Mouse (Mus musculus) inflammation-experienced regulatory T-cells, adult 6 months (primary cell): ENCODE measurements around the gene Sox6. TPM values are rescaled to one million over a fixed set of nuclear protein-coding genes. Genes with fewer than 3 reads are reported as not detected.

ENCODE experiments used
- ATAC-seq: one replicate; pipeline ENCODE4 v1.8.0; 2017
- polyA plus RNA-seq, 3 experiments: library from polyadenylated mRNA; unstranded; fragments of 100-300 nt; shearing (Covaris generic); gene quantifications; one replicate each; pipeline ENCODE4 v1.2.1; 2017

The Sox6 gene
- polyA plus RNA-seq, 3 experiments from 2014 or later, result not detected

DNA sequence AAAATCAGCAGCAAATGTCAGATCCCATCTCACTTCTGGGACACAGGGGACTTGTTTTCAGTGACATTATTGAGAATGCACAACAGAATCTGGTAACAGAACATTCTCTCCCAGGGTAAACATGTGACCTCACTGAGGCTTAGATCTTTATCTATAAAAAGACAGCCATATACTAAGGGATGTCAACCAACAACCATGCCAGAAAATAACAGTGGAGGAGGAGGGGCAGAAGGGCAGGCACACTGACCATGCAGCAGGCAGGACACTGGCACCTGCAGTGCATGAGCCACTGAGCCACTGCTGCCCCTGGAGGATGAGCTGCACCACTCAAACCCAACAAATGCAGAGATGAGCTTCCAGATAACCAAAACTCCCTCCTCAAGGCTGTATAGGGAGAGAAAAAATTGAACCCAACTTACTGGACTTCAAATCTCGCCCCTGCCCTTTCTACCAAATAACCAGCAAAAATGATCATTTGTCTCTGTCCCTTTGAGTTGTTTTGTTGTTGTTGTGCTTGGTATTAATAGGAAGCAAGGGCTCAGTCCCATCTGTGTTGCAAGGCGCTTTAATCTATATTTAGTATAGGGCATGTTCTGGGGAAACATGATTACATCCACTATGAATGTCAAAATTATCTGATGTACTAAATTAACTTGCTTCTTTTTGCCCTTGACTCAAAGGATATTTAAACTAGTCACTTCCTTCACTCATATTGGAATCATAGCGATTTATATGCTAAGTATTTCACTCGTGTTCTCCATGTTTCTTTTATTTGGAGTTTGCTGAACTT lies 492.8 kb downstream of the Sox6 start:
- no peak for ATAC-seq

DNA sequence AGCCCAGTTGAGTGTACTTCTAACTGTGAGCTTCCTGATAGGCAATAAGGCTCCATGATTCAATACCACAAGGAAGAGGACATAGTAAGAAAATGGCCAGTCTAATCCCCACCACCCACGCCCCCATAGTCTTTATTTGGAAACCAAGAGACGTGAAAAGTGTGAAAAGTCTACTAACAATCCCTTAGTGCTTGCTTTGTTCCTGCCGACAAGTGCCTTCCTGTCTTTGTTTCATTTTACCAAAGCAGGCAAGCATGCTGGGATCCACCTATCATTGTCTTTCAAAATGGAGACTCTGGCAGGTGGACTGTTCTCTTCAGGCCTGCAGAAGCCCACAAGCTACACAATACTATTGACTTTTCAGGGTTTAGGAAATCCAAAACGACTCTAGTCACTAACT lies 495.0 kb downstream of the Sox6 start:
- ATAC-seq, result no peak

DNA sequence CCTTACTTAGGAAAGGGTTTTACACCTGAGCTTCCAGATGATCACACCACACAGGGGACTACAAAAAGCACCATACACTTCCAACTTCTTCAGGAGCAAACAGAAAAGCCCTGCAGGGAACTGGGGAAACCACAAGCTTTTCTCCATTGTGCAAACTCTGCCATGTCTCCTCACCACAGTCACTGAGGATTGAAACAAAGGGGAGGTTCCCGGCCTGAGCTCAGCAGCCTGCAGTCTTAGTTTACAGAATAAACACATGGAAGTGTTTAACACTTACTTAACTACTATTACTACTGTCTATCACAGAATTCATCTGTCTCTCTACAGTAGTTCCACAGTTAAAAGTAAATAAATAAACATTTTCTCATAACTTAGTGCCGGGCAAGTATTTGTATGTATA lies 498.3 kb downstream of the Sox6 start:
- no peak for ATAC-seq

DNA sequence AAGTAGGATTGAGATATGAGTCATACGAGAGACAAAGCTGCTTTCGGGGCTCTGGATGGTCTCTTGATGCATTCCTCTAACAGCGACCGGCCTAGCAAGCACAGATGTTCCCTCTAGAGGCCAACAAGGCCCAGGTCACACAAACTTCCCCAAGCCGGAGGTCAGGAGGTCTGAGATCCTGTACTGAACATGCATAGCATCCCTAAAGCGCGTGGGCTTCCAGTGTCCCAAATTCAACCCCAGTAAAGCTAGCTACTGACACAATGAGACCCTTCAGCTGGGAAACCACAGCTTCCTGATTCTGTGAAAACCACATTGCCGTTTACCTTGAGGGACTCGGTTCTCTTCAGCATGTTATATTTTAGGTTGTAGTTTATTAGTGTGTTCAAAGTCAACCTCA lies 499.6 kb downstream of the Sox6 start:
- ATAC-seq, result no peak

DNA sequence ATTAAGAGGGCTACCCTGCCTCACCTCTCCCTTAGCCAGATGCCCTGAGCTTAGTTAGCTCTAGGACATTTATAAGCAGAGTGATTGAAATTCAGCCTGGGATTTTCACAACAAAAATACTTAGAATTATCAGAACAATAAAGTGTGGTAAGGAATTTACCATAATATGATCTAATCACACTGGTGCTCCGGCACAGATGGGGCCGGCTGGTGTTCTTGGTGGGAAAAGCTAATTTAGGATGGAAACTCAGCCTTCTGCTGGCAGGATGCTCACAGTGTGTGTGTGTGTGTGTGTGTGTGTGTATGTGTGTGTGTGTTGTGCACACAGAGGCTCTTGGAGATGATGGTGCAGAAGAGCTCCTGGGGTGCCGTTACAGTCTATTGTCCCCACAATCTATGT lies 501.0 kb downstream of the Sox6 start:
- ATAC-seq, result no peak

DNA sequence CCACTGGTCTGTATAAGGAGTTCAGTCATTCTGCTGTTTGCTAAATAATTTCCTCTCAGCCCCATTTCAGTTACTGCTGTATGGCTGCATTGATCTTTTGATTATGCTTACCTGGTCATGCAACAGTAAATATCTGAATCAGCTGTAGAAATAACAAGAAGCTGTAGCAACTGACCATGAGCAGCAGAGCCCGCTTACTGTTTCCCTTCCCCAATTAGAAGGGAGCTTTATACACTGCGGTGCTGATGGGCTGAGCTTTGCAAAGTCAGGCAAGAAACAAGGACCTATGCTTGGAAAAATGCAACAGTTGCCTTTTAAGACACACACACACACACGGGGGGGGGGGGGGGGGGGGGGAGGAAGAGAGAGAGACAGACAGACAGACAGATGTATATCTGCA lies 502.1 kb downstream of the Sox6 start:
- no peak for ATAC-seq

DNA sequence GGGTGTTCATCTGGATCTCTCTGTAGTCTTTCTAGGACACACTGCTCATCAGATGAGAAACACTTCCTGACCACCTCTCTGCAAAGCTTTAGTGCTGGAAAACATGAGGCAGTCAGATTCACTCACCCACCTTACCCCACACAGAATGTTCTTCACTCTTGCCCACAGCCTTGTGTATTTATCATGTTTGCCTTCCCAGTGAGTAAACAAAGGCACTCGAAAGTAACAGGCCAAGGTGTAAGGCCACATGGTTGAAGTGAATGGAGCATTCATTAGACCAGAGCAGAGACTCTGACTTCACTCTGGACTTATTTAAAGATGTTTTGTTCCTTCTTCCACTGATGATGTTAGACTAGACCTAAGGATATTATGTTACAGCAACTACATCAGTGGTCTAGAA lies 506.7 kb downstream of the Sox6 start:
- ATAC-seq, result no peak

DNA sequence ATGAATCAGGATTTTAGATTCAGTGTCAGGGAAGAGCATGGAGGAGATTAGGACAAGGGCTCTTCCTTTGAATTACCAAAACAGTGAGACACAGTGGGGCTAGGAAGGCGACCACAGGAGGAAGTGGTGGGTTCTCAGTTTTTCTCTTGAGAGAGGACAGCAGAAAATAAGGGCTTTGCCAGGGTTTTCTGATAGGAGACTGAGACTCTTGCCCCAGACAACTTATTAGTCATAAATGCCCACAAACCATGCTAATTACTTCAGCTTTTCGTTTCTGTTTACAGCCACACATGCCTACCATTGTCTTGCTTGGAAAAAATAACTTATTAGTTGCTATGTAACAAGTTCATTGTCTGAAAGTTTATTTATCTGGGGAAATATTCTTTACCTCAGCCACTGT lies 507.4 kb downstream of the Sox6 start:
- no peak for ATAC-seq

DNA sequence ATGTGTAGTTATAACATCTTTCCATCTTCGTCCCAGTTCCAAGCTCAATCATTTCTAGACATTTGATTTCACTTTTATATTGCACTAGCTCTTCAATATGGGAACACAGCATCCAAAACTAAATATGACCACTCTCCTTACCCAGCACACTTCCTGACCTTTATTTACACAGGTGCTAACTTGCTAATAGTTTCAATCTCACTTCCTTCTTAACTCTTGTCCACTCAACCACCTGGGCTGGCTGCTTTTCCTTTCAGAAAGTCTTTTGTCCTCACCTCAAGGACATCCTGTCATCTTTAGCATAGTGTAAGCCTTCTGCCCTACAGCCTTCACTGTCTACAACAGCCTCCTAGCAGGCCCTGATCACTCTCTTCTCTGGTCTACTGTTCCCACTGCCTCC lies 520.9 kb downstream of the Sox6 start:
- no peak for ATAC-seq

DNA sequence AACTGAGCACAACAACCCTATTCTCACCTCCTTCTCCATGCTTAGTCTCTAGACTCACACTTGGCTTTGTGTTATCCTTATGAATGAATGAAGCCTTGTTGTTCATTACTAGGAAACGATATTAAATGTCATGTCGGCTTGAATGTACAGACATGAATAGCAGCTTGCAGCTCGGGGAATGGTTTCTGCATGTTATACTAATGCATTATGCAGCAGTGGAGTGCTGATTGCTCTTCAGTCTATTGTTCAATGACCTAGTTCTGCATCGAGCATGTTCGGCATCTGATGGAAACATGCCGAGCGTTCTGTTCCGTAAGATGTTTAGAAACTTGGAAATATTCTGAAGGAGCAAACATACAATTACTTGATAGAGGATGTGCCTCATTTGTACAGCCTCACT lies 524.9 kb downstream of the Sox6 start:
- ATAC-seq, result no peak

DNA sequence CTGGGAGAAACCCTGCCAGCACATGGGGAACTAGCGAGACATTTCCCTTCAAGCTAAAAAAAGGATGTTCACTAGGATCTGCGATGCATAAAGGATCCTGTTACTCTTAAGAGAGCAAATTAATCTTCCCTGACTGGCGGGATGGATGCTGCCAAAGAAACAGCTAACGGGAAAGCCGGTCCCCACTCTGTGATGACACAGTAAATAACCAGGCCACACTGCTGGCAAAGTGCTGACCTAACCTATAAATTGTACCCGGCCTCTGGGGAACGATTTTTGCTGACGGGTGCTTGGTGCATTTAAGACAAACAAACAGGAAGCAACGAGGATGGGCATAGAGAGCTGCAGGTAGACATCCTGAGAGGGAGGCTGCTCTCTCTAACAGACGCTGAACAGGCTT lies 526.8 kb downstream of the Sox6 start:
- no peak for ATAC-seq

DNA sequence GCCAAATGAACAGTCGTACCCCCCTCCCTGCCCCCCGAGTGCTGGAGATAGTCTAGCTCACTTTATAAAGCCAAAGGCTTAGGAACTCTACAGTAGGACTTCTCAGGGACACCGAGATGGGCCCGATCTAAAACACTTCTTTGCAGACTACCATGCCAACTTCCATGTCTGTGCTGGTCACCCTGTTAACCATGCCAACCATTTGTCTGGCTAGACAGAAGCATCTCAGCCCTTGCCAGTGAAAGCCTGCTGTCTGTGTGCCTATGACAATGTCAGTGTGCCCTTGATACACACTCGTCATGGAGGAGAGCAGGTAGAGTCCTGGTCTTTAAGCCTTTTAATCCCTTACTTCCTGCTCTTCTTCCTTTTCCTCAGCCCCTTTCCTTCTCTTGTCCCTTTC lies 527.5 kb downstream of the Sox6 start:
- no peak for ATAC-seq

DNA sequence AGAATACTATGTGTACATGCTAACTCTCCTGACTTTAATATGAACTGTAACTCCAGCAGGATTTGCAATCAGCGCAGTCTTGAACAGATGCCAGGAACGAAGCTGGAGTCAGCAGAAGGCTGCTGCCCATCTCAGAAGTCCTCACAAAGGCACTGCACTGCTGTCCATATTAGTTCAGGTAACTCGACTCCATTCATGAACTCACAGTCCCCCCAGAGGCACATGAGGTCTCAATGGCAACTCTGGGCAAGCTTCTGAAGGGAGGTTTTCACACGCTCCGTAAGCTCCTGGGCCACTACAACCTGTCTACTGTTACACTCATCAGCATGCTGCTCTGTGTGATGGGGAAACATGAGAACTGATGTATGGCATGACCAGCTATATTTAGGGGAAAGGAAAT lies 528.6 kb downstream of the Sox6 start:
- no peak for ATAC-seq

DNA sequence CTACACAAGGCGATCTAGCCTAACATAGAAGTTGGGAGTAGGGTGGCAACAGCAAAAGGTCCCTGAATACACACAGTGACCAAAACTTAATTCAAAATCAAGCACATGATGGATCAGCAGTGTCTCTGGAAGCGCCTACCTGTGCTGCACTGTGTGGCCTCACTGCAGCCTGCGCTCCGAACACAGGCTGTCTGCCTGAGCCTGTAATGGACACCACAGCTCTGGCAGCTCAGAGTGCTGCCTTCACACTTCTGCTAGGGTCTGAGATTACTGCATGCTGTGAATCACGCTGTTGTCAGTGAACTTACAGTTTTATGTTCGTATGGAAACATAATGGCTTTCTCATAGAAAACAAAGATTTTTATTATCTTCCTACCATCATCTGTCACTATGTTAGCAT lies 532.2 kb downstream of the Sox6 start:
- ATAC-seq, result no peak

DNA sequence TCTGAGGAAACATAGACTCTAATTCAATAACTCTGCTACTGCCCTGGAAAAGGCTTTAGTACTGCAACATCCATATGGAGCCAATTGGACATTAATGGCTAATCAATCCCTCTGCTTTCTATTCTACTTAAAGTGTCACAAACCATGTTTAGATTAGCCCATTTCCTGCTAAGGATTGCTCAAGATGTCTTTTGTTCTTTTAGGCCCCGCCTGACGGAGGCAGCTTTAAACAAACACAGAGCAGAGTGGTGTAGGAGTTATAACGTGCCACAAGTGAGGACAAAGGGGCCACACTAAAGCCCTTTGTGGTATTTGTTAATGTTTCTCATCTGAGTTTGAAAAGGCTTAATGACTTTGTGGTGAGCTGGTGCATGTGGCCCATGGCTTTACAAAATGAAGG lies 537.1 kb downstream of the Sox6 start:
- no peak for ATAC-seq

DNA sequence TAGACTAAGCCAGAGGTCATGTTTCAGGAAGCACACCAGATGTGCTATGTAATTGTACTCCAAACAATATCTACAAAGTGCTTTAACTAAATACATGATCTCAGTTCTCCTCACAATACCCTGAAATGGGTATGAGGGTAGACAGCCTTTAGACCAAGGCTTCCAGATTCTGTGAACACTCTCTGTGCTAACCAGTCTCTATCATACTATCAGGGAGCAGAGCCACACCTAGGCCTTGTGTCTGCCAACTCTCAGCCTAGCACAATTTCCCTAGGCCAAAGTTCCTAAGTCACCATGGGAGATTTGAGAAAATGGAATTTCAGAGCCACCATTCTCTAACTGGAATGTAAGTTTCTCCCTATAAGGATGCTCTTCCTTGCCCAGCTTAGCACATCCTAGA lies 537.8 kb downstream of the Sox6 start:
- ATAC-seq, result no peak

DNA sequence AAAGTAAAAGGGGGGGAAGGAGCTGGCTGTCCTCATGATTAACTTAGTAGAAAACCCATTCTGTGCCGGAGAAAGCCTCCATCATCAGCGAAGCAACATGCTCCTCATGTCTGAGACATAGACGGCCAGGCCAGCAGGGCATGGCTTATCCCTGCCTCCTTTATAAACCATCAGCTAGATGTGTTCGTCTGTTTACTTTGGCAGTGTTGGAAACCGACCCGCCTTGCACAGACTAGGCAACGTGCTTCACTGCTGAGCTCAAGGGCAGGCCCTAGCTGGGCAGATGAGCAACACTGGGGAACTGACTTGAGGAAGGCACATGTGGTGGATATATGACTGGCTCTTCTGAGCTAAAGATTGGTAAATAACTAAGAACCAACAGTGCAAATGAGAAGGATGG lies 538.4 kb downstream of the Sox6 start:
- no peak for ATAC-seq

DNA sequence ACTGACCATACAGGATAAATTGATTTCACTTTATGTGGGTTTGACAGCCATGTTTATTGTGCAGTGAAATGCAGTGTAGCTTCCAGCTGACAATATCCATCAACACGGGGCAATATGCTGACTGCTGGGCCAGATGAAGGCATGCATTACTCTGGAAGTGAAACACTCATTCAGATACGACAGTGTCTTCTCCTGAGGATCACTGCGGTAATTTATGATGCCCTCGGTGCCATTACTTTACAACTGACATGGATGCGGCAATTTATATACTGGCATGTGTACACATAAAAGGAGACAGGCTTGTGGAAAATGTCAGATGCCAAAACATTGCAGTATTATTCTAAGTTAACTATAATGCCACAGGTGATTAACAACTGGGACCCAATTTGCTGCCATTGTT lies 546.9 kb downstream of the Sox6 start:
- no peak for ATAC-seq

DNA sequence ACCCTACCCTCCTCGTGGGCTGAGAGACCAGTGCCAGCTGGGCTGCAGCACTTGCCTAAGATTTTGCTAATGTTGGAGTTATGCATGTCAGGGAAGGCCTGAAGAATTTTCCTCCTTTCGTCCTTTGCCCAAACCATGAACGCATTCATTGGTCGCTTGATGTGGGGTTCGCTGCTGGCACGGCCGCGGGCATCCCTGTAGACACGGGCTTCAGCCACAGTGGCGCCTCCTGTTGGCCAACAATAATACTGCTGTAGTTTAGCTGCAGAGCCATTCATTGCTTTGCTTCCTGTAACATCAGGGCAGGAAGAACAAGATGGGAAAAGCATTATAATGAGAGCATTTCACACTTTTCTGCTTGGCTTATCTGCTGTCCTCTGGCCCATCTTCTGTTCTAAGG lies 549.0 kb downstream of the Sox6 start:
- no peak for ATAC-seq

DNA sequence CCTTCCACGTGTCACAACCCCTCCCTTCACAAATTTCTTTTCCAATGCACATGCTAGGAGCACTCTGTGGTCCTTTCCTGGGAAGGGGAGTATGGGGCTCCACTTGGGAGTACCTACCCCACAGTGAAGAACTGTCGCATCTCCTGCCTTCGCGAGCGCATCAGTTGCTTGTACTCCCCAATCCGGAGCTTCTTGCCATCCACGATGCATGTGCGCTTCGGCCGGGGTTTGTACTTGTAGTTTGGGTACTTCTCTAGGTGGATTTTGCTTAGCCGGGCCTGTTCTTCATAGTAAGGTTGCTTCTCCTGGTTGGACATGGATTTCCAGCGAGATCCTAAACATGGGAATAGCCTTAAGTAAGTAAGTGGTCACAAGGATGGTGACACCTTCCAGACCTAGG lies 552.2 kb downstream of the Sox6 start:
- ATAC-seq, result no peak

DNA sequence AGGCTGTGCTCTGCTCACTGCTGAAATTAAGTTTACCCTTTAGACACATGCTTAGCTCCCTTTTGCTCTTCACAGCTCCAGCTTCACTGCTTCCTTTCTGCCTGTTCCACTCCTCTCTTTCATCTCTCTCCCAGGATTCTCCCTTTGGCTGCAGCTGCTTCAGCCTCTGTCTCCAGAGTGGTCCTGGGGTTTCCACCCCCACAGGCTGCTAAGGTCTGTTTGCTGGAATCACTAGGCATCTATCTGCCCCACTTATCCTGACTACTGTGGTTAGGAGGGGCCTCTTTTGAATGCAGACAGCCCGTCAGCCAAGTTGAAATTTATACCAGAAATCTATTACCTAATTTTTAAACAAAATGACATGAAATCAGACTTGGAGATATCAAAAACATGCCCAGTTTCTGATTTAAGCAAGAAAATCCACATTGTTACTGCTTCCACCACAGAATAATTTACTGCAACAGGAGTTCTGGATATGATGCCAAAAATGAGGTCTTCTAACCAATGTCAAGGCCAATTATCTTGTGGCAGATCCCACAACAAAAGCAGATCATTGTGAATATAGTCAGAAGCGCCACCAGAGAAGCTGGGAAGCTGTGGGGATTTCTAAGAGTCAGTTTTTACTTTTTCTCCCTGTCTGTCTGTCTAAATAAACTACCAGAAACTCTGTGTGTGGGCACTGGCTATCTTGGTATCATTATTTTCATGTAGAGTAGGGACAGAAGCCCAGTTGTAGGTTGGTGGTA lies 552.8 kb downstream of the Sox6 start:
- no peak for ATAC-seq

DNA sequence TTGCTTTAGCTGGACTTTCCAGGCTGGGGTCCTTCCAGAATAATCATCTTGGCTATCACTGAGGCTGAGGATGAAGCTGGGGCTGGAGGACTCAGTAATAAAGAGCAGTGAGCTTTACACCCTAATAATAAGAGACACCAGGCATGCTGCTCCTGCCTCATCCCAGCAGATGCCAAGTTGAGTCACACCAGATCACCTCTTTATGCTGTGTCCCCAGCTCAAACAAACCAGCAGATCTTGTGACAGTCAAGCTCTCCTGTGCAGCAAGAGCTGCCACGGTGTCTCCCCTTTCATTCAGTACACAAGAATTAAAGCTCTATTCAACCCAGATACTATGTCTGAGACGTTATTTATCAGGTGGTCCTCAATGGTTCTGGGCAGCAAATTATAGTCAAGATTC lies 560.8 kb downstream of the Sox6 start:
- ATAC-seq, result no peak

DNA sequence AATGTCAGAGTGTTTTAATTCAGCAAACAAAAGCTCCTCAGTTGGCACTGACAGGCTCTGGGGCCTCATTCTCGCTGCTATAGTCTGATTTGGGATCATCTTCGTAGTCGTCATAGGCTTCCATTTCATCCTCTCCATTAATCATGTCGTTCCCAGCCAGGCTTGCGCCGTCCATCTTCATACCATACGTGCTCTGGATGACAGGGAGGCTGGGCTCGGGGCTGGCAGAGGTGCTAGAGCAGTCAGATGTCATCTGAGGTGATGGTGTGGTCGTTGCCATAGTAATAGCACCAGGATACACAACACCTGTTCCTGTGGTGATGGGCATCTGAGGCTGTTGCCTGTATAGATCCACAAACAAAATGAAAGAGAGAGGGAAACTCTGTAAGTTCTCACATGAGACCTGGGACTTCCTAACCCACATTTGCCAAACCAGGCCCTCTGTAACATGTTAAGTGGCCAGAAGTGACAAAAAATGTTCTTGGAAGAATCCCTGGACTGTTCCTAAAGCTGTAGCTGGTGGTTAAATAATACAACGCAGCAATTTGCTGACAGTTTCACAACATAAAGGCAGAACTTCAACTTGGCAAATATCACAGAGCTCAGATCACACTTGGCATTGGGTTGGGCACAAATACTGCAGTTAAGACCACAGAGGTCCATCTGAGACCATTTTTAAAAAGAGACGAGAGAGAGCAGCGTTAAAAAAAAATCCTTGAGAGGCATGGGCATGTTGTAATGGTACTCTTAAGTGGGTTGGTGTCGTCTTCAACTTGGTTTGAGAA lies 561.5 kb downstream of the Sox6 start:
- no peak for ATAC-seq

DNA sequence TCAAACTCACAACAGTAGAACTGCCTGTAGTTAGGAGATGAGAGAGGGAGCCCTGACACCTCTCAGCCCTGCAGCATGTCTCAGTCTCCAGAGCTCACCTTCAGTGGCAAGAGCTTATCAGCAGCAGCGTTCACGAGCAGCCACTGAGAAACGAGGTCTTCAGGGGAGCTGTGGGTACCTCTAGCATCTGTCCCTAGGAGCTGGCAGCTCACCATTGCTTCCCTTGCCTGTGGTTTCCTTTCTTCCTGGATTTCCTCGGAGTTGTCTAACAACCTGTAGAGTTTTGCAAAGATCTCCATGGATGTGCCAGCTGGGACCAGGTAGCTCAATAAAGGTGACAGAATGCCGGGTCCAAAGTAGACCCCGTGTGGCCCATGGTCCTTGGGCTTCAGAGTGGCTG lies 563.4 kb downstream of the Sox6 start:
- no peak for ATAC-seq
